Mouse (Mus musculus): ENCODE measurements around the gene Gng10.
A peak's percentile ranks its signal among the peaks of the same experiment; 100 is the strongest.

Gng10 gene

DNA sequence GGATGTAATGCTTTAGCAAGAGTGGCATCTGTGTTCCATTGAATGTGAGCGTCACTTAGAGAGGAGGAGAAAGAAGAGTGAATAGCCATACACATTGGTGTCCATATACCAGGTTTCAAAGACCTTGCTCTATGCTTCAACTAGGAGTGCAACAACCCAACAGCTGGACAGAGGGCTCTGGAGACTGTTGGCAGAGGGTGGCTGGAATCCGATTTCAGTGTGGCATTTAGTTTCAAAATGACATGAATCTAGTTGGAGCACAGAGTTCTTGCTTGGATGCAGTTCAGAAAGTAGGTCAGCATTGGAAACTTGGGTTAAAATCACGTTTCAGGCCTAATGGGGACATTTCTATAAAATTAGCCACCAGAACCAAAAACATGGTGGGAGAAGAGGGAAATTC is 19.7 kb upstream of the Gng10 start:
- DNase-seq (ENCODE audit: low read depth in 2 of 2, low spot score in 2 of 2): no peak

DNA sequence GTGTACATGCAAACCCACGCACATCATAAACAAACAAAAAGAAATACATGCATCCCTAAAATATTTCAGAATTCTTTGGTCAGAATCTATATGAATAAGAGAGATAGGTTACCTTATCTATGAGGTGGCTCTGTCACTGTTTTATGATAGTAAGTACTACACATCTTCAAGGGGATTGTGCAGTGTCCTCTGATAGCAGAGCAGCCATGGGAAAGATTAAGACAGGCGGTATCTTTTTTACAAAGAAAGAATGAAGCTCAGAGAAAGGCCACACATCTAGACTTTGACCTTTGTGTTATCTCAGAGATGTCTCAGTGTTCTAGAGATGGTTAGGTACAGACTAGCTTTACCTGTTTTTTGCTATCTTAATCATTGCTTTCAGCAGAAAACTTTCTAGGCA is 18.0 kb upstream of the Gng10 start:
- no peak for DNase-seq (ENCODE audit: low read depth in 2 of 2, low spot score in 2 of 2)

DNA sequence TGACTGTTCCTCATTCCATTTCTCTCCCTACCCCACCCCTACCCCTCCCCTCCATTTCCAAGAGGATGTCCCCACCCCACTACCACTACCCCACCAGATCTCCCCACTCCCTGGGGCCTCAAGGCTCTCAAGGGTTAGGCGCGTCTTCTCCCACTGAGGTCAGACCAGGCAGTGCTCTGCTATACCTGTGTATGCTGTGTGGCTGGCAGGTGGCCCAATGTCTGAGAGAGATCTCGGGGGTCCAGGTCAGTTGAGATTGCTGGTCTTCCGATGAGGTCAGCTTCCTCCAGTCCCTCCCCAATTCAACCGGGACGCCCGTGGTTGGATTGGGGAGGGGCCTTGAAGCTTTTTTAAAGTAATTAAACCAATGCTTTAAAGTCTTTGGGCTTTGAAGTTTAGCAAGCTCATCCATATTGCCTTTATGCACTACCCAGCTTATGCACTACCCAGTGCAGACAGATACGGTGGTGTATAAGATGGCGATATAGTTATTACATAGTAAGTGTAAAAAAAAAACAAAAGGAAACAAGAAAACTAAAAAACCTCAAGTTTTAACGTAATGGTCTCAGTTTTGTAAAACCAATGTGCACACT is 467 bp upstream of the Gng10 start:
- no peak for DNase-seq (ENCODE audit: low read depth in 2 of 2, low spot score in 2 of 2)

DNA sequence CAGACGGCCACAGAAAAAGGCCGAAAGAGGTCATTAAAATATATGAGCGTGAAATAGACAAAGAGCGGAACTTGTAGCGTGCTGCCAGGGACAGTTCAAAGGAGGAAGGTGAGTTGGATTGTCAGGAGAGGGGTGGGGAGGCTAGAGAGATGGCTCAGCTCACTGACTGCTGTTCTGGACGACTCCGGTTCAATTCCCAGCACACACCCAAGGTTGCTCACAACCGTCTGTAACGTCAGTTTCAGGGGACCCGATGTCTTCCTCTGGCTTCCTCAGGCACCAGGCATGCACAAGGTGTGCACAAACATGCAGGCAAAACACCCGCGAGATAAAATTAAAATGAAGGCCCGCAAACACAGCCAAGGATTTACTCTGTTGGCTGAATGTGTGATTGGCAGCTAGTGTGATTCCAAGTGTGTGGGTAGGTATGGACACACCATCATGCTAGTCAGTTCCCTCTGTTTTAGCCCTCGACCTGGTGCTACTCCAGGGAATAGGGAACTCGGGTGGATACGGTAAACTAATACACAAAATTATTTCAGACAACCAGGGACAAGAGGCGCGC is 980 bp downstream of the Gng10 start:
- no peak for DNase-seq (ENCODE audit: low read depth in 2 of 2, low spot score in 2 of 2)

DNA sequence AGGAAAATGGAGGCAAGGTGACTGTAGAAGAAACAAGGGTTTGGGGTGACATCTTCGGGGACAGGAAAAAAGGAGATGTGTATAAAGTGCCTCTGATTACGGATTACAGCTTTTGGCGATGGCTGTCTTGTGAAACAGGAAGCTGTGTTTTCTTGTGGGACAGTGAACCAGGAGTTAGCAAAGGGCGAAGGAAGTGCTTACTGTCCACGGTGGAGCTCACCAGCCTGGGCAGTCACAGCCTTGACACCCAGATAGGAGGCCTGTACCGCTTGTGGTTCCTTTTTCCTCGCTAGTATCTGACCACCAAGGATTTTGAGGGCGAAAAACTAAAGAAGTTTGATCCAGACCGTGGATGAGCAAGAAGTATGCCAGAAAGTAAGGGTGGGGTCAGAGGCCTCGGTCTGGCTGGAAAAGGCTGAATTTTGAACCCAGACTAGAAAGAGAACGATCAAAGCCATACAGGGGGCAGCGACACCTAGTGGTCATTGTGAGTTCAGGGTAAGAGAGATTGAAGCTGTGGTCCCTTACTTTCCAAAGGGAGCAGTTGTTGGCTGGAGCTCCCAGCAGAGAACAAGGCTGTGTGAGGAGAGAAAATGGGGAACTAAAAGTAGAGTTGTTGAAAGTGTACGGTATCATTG is 1.7 kb downstream of the Gng10 start:
- DNase-seq (ENCODE audit: low read depth in 2 of 2, low spot score in 2 of 2): peak; percentile 64 to 69

DNA sequence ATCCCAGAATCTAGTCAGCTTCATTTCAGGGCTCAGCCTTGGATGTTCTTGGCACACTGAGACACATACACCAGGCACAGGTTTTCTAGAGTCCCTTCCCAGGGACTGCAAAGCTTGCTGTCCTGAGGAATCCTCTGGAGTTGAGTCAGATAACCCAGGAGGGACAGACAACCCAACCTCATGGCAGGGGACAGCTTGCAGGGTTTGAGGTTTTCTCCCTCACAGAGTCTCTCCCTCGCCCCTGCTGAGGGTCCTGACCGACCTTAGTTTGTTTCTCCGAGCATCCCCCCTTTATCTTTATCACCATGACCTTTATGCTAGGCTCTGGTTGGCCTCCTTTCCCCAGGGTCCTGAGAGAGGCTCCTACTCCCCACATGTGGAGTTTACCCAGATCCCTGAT is 2.6 kb downstream of the Gng10 start:
- no peak for DNase-seq (ENCODE audit: low read depth in 2 of 2, low spot score in 2 of 2)

DNA sequence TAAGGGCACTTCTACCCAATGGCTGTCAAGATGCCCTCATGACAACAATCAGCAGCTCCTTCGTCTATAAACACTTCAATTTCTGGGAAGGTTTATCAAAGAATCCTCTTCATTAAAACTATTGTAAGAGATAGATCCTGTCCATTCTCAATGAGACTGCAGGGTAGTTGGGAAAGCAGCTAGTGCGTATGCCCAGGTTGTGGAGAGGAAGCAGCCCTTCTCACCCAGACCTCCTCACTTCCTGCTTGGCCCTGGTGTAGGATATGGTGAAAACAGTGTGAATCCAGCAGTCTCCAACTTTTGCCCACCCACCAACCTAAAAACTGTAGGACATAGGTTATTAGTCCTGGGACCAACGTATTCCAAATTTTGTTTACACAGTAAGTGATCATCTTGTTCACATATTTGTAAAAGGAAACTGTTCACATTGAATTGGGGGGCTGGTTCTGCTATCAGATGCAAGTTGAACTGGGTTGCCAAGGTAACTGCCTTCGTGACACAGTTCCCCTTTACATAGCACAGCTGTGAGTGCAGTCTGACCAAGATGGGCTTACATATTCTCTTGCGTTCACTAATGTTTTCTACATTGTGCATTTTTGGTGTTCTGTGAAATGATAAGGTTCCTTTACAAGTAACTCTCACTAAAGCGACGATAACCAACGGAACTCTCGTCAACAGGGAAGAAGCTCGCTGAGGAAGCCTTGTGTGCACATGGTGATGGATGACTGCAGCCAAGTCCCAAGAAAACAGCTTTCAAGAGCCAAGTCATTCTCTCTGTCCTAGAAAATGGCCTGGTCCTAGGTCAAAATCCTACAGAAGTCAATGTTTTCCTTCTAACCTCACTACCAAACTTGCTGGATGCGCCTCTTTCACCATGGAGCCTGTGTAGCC is 5.8 kb downstream of the Gng10 start:
- DNase-seq (ENCODE audit: low read depth in 2 of 2, low spot score in 2 of 2): no peak

DNA sequence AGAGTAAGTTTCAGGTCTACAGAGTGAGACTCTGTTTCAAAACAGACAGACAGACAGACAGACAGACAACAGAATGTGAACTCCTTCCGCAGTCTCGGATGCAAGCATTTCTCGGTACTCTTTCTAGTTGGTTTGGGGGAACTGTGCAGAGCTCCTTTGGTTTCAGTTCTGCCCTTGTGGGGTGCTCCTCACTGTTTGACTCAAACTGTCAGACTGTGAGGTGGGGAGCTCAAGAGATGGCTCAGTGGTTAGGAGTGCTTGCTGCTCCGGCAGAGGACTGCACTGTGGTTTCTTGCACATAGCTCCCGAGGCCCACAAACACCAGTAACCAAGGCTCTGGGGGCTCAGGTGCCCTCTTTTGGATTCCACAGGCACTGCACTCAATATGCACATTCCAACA is 8.2 kb downstream of the Gng10 start:
- DNase-seq (ENCODE audit: low read depth in 2 of 2, low spot score in 2 of 2): no peak

DNA sequence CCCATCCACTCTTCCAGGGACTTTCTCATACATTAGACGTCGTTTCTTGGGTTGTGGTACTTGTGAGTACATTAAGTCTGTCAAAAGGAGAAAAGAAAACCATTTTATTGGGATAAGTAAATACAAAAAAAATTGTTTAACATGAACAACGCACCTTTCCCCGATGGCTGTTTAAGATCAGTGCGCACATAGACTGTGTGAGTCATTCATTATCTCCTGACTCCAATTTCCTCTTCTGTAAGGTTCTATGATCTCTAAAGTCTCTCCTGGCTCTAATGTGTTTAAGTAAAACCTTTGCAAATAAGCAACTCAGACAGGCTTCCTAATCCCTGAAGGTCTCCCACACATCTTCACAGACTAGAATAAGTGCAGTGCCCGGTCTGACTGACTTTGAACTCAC is 9.0 kb downstream of the Gng10 start:
- DNase-seq (ENCODE audit: low read depth in 2 of 2, low spot score in 2 of 2): no peak

DNA sequence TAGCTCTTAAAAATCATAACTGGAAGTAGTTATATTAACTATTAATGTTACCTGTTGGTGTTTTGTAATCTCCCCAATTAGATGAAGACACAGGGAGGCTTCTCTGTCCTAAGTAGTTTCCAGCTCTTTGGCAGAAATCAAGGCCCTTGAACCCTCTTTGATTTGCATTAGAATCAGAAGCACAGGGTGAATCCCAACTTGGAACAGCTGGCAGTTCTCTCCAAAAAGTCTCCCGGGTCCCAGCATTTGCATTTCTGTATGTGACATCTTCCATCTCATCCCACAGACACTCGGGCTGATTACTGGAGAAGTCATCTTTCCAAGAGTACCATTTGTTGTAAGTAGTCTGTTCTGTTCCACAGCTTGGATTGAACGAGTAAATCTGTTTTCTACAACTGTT is 12.3 kb downstream of the Gng10 start:
- no peak for DNase-seq (ENCODE audit: low read depth in 2 of 2, low spot score in 2 of 2)

DNA sequence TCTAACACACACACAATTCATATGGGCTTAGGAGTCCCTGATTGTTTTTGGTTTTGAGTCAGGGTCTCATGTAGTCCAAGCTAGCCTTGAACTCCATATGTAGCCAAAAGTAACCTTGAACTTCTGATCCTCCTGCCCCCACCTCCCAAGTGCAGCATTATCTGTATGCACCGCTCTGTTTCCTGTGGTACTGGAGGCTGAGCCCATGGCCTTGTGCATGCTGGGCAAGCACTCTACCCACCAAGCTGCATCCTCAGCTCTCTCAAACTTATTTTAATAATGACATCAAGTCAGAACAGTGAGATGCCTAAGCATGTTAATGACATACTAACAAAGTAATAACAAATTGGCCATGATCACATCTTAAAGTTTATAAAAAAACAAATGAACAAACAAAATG is 16.2 kb downstream of the Gng10 start:
- DNase-seq (ENCODE audit: low read depth in 2 of 2, low spot score in 2 of 2): no peak

DNA sequence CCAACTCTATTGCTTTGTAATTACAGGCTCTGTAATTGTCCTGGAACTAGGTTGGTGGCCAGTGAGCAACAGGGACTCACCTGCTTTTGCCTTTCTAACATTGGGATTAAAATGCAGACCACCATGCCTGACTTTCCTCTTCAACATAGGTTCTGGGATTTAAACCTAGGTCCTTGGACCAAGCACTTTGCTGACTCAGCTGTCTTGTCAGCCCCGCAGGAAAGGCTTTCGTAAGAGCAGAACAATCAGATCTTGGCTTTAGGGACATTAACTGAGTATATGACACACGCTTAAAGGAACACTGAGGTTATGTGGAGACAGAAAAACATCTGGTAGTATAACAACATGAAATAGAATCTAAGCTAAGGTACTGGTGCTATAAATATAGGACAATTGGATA is 23.0 kb downstream of the Gng10 start:
- no peak for DNase-seq (ENCODE audit: low read depth in 2 of 2, low spot score in 2 of 2)

DNA sequence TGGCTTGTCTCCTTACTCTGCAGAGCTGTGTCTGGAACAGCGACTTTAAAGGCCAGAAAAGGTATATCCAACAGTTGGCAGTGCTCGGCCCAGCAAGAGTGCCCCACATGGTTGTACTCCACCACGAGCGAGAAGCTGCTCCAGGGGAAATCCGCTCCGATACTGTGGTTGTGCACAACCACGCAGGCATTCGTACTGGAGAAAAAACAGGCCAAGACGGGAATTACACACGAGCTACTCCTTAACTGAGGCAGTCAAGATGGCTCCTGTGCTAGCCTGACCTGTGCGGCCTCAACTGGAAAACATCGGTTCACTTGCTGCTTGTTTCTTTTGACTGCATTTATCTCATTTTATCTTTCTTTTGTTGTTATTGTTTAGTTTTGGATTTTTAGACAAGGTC is 27.6 kb downstream of the Gng10 start:
- DNase-seq (ENCODE audit: low read depth in 2 of 2, low spot score in 2 of 2): no peak

DNA sequence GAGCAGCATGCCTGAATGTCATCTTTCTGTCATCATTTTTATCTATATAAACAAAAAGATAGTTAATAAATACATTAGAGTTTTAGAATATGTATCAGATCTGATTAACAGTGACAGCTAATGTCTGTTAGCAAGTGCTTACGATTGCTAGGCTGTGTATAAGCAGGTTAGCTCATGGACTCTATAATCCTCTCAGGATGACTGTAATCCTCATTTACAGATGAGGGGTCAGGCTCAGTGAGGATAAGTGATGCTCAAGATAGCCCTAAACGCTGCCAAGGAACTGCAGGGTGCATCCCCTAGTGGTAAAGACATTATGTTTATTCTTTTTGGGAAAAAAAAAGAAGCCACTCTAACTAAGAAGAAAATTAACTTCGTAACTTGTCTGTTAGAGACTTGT is 34.4 kb downstream of the Gng10 start:
- DNase-seq (ENCODE audit: low read depth in 2 of 2, low spot score in 2 of 2): no peak

DNA sequence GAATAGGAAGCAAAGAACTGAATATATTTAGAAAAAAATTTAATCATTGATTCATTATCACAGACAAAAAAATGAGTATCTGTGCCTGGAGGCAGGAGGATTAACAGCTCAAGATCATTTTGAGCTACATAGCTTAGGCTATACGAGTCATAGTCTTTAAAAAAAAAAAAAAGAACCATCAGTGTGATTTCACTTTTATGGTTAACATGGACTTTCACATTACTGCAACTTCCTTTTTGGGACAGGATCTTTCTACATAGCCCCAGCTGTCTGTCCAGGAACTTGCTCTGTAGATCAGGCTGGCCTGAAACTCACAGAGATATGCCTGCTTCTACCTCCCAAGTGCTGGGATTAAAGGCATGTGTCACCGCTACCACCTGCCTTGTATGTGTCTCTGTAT is 48.5 kb downstream of the Gng10 start:
- no peak for DNase-seq (ENCODE audit: low read depth in 2 of 2, low spot score in 2 of 2)

DNA sequence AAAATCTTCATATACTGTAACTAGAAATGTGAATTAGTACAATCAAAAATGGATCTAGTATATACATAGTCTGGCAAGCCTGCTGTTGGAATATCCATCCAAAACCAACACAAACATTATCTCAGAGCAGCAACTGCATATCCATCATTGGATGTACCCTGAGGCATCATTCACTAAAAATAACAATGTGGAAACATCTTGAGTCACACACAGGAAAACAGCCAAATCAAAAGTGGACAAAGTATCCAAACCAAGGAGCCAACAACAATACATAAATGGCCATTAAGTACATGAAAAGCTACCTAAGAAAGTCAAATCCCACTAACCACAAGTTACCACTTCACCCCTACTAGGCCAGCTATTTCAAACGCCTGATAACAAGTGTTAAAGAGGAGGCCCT is 54.5 kb downstream of the Gng10 start:
- no peak for DNase-seq (ENCODE audit: low read depth in 2 of 2, low spot score in 2 of 2)

Data from CD8-positive naive resting alpha-beta T cell, adult 2 months (primary cell).